Mouse (Mus musculus) stomach, postnatal 0 days (tissue): ENCODE measurements around the gene Sgpl1. TPM values are rescaled to one million over a fixed set of nuclear protein-coding genes. Genes with fewer than 3 reads are reported as not detected.
"Not testable (repeated sequence)": the region's sequence is repeated elsewhere in the genome, so short reads cannot be mapped to it uniquely, and the experiment has no call there.

Experiments
- ATAC-seq: fragments of 200-750 bp; cut with Nextera tagmentation; 2 replicates; pipeline ENCODE4 v1.8.0; 2017; ENCODE audit not compliant: low FRiP score, low TSS enrichment
- DNase-seq: peaks from one replicate; pipeline ENCODE4 v3.0.0-alpha.2; 2016; ENCODE audit warnings: low spot score
- H3K27ac ChIP-seq: fragments of 300-500 bp; sonication (generic); replicated peaks from 2 replicates; pipeline ENCODE4 v1.5.1; 2014; ENCODE audit warnings: mild to moderate bottlenecking, control low read depth
- H3K27me3 ChIP-seq: fragments of 300-500 bp; sonication (generic); 2 replicates; pipeline ENCODE4 v1.6.1; 2014; ENCODE audit warnings: low read length; ENCODE audit not compliant: control insufficient read depth, insufficient read depth
- H3K36me3 ChIP-seq: fragments of 300-500 bp; sonication (generic); 2 replicates; pipeline ENCODE4 v1.6.1; 2014; ENCODE audit warnings: low read length, mixed read lengths; ENCODE audit not compliant: control insufficient read depth, insufficient read depth
- H3K4me1 ChIP-seq: fragments of 300-500 bp; sonication (generic); replicated peaks from 2 replicates; pipeline ENCODE4 v1.6.1; 2014; ENCODE audit warnings: antibody characterized with exemption; ENCODE audit not compliant: control insufficient read depth, insufficient read depth
- H3K4me2 ChIP-seq: fragments of 300-500 bp; sonication (generic); replicated peaks from 2 replicates; pipeline ENCODE4 v1.6.1; 2014; ENCODE audit warnings: low read depth, mild to moderate bottlenecking, control low read depth, moderate library complexity
- H3K4me3 ChIP-seq: fragments of 300-500 bp; sonication (generic); 2 replicates; pipeline ENCODE4 v1.5.1; 2014; ENCODE audit warnings: low read depth, low read length, control low read depth
- H3K9ac ChIP-seq: fragments of 300-500 bp; sonication (generic); 2 replicates; pipeline ENCODE4 v1.6.1; 2014; ENCODE audit warnings: mild to moderate bottlenecking, low read length, control low read depth, mixed read lengths
- H3K9me3 ChIP-seq: fragments of 300-500 bp; sonication (generic); 2 replicates; pipeline ENCODE4 v1.6.1; 2016; ENCODE audit warnings: low read length; ENCODE audit not compliant: control insufficient read depth
- CTCF ChIP-seq: IDR thresholded peaks from 2 replicates; pipeline ENCODE4 v1.5.1; 2016; ENCODE audit warnings: antibody characterized with exemption, low read depth, mild to moderate bottlenecking, moderate library complexity
- EP300 ChIP-seq: optimal IDR thresholded peaks from 2 replicates; pipeline ENCODE3; 2016; ENCODE audit warnings: antibody characterized with exemption
- WGBS: fragments of 180-500 bp; shearing (Covaris S2); extraction: QIAGEN DNeasy Blood & Tissue Kit; methylation state at CpG from one replicate; pipeline ENCODE4 v1.1.7; 2014; 5-methylcytosine and 5-hydroxymethylcytosine counted together
- polyA plus RNA-seq: library from polyadenylated mRNA; unstranded; fragments of >200 nt; fragmentation: Nextera tagmentation; extraction: Ambion mirVana; gene quantifications from 2 replicates; pipeline ENCODE4 v1.2.1, GENCODE M21; 2015

The Sgpl1 gene
- polyA plus RNA-seq, 1 experiment from 2014 or later: 25.0 TPM

GRCm38 (mm10) chr10:61135226-61135839 is 12.2 kb downstream of the Sgpl1 start:
- H3K9me3 ChIP-seq: no peaks in the 10 kb centered on the region
- no peak overlapping the region for H3K4me3 ChIP-seq
- no peaks in the 10 kb centered on the region for H3K27me3 ChIP-seq
- H3K4me1 ChIP-seq: no peaks in the 10 kb centered on the region
- WGBS: 43% methylated on average over 3 of the region's 3 CpGs
- ATAC-seq (no peak), DNase-seq (no peak)
- no peak overlapping the region for H3K9ac ChIP-seq
- H3K27ac ChIP-seq: no peak overlapping the region
- H3K4me2 ChIP-seq: no peak overlapping the region
- H3K36me3 ChIP-seq: no peaks in the 10 kb centered on the region
- TF ChIP-seq CTCF (no peak), EP300 (no peak)

DNA sequence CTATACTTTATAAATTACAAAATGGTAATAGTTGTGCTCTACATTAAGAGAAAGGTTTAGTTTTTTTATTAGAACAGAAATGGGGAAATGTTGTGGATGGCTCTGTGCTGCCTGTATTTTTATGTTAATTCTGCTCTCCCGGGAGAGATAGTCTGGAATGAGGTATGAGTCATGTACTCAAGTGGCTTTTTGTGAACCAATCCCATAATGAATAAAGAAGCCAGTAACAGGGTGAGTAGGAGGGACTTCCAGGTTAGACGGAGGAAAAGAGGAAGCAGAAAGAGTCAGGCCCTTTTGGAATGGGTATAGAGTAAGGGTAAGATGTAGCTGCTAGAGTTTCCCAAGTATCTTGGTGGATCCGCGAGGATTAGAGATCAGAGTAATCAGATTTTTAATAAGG is 13.5 kb downstream of the Sgpl1 start:
- 77% methylated on average over 4 of the region's 4 CpGs for WGBS
- no peak for ATAC-seq
- Histone ChIP-seq H3K4me1 (no peaks in the 10 kb centered on the region), H3K36me3 (no peaks in the 10 kb centered on the region), H3K4me3 (no peak overlapping the region), H3K9ac (no peak overlapping the region), H3K27ac (no peak overlapping the region), H3K27me3 (no peaks in the 10 kb centered on the region), H3K4me2 (no peak overlapping the region), H3K9me3 (no peaks in the 10 kb centered on the region)
- TF ChIP-seq CTCF (no peak), EP300 (no peak)
- DNase-seq: no peak

GRCm38 (mm10) chr10:61130959-61131358 is 16.5 kb downstream of the Sgpl1 start:
- no peak overlapping the region for H3K4me2 ChIP-seq
- 73% methylated on average over 3 of the region's 3 CpGs for WGBS
- H3K4me1 ChIP-seq: no peaks in the 10 kb centered on the region
- no peaks in the 10 kb centered on the region for H3K36me3 ChIP-seq
- H3K9ac ChIP-seq: no peak overlapping the region
- no peaks in the 10 kb centered on the region for H3K9me3 ChIP-seq
- ATAC-seq (no peak), DNase-seq (no peak)
- TF ChIP-seq EP300 (no peak), CTCF (no peak)
- H3K4me3 ChIP-seq: no peak overlapping the region
- no peak overlapping the region for H3K27ac ChIP-seq
- no peaks in the 10 kb centered on the region for H3K27me3 ChIP-seq

GRCm38 (mm10) chr10:61128701-61129365 is 18.7 kb downstream of the Sgpl1 start:
- Histone ChIP-seq H3K27me3 (no peaks in the 10 kb centered on the region), H3K4me2 (no peak overlapping the region), H3K27ac (no peak overlapping the region), H3K4me3 (no peak overlapping the region), H3K4me1 (no peaks in the 10 kb centered on the region), H3K9ac (no peak overlapping the region), H3K36me3 (no peaks in the 10 kb centered on the region), H3K9me3 (no peaks in the 10 kb centered on the region)
- WGBS: 91% methylated on average over 1 of the region's 1 CpGs
- TF ChIP-seq EP300 (no peak), CTCF (no peak)
- no peak for ATAC-seq
- DNase-seq: no peak

DNA sequence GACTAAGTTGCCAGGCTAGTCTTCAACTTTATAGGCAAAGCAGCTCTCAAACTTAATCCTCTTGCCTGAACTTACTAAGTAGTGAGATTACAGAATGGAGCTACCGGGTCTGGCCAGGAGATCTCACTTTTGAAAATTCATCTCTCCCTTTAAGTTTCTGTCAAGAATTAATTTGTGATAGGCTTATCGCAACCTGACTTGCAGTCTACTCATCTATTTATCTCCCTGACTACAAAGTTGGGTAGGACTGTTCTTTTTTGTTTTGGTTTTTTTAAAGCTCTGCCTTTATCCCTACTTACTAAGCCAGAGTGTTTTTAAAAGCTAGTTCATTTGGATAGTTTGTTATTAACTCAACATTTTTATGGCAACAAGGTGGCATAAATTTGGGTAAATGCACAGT is 23.0 kb downstream of the Sgpl1 start:
- no peak for TF ChIP-seq EP300
- no peak for TF ChIP-seq CTCF
- DNase-seq: no peak
- WGBS: 75% methylated on average over 2 of the region's 2 CpGs
- no peaks in the 10 kb centered on the region for H3K27me3 ChIP-seq
- no peak for ATAC-seq
- no peaks in the 10 kb centered on the region for H3K9me3 ChIP-seq
- no peaks in the 10 kb centered on the region for H3K4me1 ChIP-seq
- no peak overlapping the region for H3K9ac ChIP-seq
- H3K4me3 ChIP-seq: no peak overlapping the region
- H3K27ac ChIP-seq: no peak overlapping the region
- no peaks in the 10 kb centered on the region for H3K36me3 ChIP-seq
- H3K4me2 ChIP-seq: no peak overlapping the region

- Histone ChIP-seq H3K27ac (no peak overlapping the region), H3K4me1 (no peaks in the 10 kb centered on the region), H3K36me3 (no peaks in the 10 kb centered on the region), H3K27me3 (no peaks in the 10 kb centered on the region), H3K9ac (no peak overlapping the region), H3K9me3 (no peaks in the 10 kb centered on the region), H3K4me2 (no peak overlapping the region), H3K4me3 (no peak overlapping the region)
- TF ChIP-seq CTCF (no peak), EP300 (no peak)
- WGBS: 85% methylated on average over 3 of the region's 3 CpGs
- ATAC-seq (no peak), DNase-seq (no peak)
Measured at GRCm38 (mm10) chr10:61123276-61123913, 24.1 kb downstream of the Sgpl1 start.

DNA sequence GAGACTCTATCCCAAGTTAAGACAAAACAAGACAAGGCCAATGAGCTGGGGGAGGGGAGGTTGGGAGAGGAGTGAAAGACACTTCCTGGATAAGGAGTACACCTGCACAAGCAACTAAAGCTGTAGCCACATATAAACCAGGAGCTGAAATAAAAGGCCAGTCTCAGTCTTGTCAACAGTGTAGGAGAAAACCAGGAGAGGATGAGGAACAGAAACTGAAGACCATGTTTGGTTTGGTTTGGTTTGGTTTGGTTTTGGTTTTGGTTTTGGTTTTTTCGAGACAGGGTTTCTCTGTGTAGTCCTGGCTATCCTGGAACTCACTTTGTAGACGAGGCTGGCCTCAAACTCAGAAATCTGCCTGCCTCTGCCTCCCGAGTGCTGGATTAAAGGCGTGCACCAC is 25.8 kb downstream of the Sgpl1 start:
- not testable (repeated sequence) for ATAC-seq, DNase-seq, H3K4me2 ChIP-seq, H3K4me1 ChIP-seq, H3K9me3 ChIP-seq, H3K27me3 ChIP-seq, H3K4me3 ChIP-seq, H3K36me3 ChIP-seq, H3K27ac ChIP-seq, H3K9ac ChIP-seq
- 89% methylated on average over 4 of the region's 4 CpGs for WGBS
